Mouse (Mus musculus): ENCODE measurements around the gene Teddm2.
A peak's percentile ranks its signal among the peaks of the same experiment; 100 is the strongest.

The Teddm2 gene

DNA sequence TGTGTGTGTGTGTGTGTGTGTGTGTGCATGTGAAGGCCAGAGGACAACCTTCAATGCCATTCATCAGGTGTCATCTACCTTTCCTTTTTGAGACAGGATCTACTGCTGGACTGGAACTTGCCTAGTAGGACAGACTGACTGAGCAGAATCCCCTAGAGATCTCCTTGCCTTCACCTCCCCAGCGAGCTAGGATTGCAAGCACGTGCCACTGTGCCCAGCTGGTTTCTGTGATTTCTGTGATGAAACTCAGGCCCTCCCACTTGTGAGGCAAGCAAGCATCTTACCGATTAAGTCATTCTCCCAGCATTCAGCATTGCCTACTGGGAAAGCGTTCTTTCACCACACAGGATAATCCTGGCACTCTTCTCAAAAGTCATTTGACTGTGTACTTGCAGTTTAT lies 69.3 kb downstream of the Teddm2 start:
- DNase-seq (ENCODE audit: low read depth, low spot score): no peak

DNA sequence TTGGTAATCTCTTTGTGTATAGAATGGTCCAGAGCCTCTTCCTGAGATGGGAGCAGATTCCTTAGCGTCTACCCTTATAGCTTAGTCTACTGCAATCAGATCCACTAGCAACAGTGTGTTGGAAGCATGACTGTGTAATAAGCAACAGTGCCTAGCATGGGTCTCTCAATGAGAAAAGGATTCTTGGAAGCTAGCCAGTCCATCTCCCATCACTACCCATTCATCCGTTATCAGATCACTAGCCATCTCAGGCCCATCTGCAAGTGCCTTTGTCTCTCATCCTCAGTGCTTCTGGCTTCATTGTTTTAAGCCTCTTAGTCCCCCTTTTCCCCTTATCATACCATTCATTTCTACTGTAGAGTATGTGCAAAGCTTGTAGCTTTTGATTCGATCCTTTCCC lies 79.8 kb downstream of the Teddm2 start:
- DNase-seq (ENCODE audit: low read depth, low spot score): no peak

DNA sequence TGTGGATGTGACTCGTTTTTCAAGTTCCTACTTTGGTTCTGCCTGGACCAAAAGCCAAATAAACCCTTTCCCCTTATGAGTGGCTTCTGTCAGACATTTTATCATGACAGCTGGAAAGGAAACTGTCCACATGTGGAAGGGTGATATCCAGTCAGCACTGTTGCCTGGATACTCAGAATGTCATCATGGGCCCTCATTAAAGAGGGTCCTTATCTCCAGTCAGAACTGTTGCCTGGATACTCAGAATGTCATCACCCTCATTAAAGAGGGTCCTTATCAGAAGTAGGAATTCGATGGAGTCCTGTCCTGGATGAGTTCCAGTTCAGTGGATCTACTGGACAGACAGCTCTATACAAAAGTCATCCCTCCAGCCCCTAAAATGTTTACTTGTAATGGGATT lies 85.8 kb downstream of the Teddm2 start:
- no peak for DNase-seq (ENCODE audit: low read depth, low spot score)

DNA sequence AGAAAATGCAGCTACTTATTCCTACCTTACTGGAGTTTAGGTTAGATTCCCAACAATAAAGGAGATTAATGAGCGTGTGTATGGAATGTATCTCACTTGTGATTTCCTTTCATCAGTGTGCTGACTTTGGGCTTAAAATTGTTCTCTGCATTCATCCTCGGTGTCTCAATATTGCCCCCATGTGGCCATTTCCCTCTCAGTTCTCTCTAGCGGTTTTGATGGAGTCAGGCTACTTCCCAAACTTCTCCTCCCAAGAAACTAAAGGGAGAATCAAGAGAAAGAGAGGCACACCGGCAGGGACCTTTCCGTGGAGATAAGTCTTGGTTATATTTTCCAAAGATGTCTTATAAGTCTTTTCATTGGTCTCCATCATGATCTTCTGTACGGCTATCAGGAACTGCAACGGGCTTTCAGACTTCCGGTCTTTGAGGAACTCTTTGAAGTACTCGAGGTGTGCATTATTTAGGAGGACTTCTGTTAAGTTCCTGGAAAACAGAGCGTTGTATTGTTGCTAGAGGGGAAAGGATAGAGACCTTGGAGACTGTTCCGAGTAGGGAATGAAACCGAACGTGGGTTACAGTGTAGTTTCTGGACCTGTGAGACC lies 92.5 kb downstream of the Teddm2 start:
- DNase-seq (ENCODE audit: low read depth, low spot score): peak; percentile 57

DNA sequence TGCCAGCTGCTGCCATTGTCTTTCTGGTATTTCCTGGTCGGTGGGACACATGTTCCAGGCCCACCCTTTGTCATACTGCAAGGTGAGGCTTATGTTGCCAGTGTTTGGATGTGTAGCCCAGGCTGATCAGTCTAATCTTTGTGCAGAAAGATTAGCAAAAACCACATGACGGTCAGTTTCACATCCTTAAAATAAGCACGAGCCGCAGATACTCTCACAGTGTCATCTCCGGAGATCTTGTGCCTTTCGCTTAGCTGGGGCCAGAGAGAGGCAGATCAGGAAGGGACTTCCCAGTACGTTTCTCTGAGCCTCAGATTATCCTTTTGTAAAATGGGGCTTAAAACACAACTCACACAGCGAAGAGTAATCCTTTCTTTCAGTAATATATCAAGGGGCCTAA lies 96.5 kb downstream of the Teddm2 start:
- DNase-seq (ENCODE audit: low read depth, low spot score): no peak

DNA sequence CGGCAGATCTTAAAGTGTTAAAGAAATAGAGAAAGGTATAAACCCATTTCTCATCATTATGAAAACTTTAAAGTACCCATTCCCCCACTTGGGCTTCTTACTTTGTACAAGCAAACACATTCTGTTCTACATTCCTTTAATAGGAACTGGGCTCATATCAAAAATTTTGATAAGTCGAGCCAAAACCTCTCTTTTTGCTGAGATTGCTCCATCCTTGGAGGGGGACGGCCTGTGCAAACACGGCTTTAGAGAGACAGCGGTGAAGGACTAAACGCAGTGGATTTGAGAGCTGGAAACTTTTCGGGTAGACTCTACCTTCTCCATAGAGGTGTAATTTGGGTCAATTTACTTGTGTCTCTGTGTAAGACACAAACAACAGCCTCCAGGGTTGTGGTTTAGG lies 97.3 kb downstream of the Teddm2 start:
- no peak for DNase-seq (ENCODE audit: low read depth, low spot score)

All from forelimb bud, embryonic 11.5 days (tissue).